Mouse (Mus musculus) kidney, adult 8-10 months (tissue): ENCODE measurements around the gene Krtap4-1.

Experiments used
- DNase-seq, 2 experiments: peaks; one replicate each; pipeline ENCODE4 v3.0.0; 2022

Gene Krtap4-1

DNA sequence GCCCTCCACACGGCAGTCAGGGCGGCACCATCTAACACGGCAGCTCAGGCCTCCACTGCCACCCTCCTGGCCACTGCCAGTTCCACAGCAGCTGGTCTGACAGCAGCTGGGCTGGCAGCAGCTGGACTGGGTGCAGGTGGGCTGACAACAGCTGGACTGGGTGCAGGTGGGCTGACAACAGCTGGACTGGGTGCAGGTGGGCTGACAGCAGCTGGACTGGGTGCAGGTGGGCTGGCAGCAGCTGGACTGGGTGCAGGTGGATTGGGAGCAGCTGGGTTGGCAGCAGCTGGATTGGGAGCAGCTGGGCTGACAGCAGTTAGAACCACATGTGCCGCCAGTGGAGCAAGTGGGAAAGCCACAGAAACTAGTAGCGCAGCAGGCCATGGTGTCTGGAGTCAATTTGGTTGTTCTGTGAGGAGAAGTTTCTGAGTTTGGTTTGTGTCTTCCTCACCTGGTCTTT is 44.8 kb downstream of the Krtap4-1 start, which contains the start of gene Krtap1-4:
Krtap1-4 (minus strand) TSS at position 410 of the 460 bp plus-strand sequence.
- DNase-seq: no peak

DNA sequence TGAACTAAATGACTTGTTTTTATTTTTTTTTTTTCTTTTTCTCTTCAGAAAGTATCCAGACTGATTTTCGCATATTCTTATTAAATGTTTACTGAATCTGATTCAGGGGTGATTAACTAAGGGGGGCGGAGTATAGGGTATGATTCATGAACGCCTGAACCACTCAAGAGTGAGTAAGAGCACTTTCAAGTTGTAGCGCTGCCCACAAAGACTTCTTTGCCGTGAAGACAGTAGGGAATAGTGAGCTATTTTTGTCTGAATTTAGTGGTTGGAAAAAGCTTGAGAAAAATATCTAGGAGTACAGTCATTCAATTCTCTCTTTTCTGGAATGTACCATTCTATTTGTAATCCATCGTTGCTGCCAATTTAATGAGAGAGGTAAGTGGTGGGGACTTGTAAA is 46.5 kb downstream of the Krtap4-1 start:
- DNase-seq: no peak

DNA sequence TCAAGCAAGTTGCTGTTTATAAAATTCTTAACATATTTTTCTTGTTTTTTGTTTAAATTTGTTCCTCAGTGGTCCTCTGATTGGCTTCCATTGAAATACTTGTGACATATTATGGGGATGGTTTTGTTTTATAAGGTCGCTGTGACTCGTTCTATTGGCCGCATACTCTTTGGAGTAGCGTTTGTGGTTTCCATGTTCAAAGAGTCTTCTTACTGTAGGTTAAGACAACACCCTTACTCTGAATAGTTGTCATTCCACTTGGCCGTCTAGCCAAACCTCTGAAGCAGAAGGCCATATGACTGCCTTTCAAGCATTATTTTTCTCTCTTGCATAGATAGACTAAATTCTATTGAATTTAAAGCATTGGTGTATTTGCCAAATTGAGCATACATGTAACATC is 47.0 kb downstream of the Krtap4-1 start:
- no peak for DNase-seq

DNA sequence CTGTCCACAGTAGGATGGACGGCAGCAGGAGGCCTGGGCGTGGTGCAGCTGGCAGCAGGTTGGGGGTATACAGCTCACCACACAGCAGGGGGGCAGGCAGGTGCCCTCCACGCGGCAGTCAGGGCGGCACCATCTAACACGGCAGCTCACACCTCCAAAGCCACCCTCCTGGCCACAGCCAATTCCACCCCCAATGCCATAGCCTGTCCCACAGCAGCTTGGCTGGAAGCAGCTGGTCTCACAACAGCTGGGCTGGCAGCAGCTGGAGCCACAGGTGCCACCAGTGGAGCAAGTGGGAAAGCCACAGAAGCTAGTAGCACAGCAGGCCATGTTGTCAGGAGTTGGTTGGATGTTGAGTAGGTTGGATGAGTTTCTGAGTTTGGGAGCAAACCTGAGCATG is 47.4 kb downstream of the Krtap4-1 start, which contains the start of gene Krtap1-5:
Krtap1-5 (minus strand) TSS at position 381 of the 400 bp plus-strand sequence.
- no peak for DNase-seq
